9 mouse cellular contexts compared by ENCODE assay signal in the genomic region with DNA sequence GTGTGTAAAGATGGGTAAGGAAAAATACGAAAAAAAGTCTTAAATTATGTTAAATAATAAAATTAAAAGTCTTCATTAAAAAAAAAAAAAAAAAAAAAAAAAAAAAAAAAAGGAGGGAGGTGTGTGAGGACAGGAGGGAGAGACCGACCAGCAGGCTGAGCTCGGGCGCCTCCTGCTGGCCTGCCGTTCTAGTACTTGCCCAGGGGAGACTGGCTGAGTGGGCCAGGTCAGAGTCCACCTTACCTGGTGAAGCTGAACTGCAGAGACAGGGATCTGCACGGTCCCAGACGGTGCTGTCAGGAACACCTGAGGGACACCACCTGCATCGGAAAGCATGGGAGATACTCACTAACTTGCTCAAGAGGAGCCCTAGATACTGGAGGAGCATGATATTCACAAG. TPM values are rescaled to one million over a fixed set of nuclear protein-coding genes. Genes with fewer than 3 reads are reported as not detected.
A peak's percentile ranks its signal among the peaks of the same experiment; 100 is the strongest.
DNase-seq lines count a peak whose midpoint lies in the region; ATAC-seq lines count a peak whose summit lies in the region.
"Had no signal": no experiment of that assay in that cellular context is flagged by ENCODE, and none has a peak within 500 bp of the region (broad histone marks: within the 10 kb centered on the region; RNA-seq: fewer than 3 reads in every experiment).

No protein-coding gene starts in this region.

- no peak overlapping the region for H3K27ac ChIP-seq in forebrain, embryonic 10.5 days
- no peak overlapping the region for H3K27ac ChIP-seq in forebrain, embryonic 16.5 days (ENCODE audit: low read length)
- H3K27ac ChIP-seq in midbrain, embryonic 14.5 days (replicated peaks; ENCODE audit: low read depth, low read length): no peak overlapping the region
- H3K27ac ChIP-seq in midbrain, embryonic 15.5 days: no peak overlapping the region
- H3K27ac ChIP-seq: hindbrain, embryonic 15.5 days had no signal

- no peaks in the 10 kb centered on the region for H3K9me3 ChIP-seq in forebrain, embryonic 10.5 days
- H3K9me3 ChIP-seq in forebrain, embryonic 16.5 days (ENCODE audit: control insufficient read depth, low read length): no peaks in the 10 kb centered on the region
- no peaks in the 10 kb centered on the region for H3K9me3 ChIP-seq in midbrain, embryonic 14.5 days (ENCODE audit: control insufficient read depth, low read length)
- no peaks in the 10 kb centered on the region for H3K9me3 ChIP-seq in midbrain, embryonic 15.5 days
- H3K9me3 ChIP-seq: hindbrain, embryonic 15.5 days had no signal

- H3K9ac ChIP-seq in forebrain, embryonic 16.5 days (replicated peaks; ENCODE audit: low read depth, low read length): no peak overlapping the region
- no peak overlapping the region for H3K9ac ChIP-seq in midbrain, embryonic 14.5 days (replicated peaks; ENCODE audit: low read length)
- no peak overlapping the region for H3K9ac ChIP-seq in midbrain, embryonic 15.5 days
- H3K9ac ChIP-seq: hindbrain, embryonic 15.5 days had no signal

- ATAC-seq in forebrain, embryonic 16.5 days: no peak
- ATAC-seq in midbrain, embryonic 14.5 days (ENCODE audit: low FRiP score, low TSS enrichment): no peak
- ATAC-seq in midbrain, embryonic 15.5 days (replicated peaks): no peak

- H3K36me3 ChIP-seq in forebrain, embryonic 10.5 days (replicated peaks): peaks cover 46% of the 10 kb centered on the region
- peaks cover 16% of the 10 kb centered on the region for H3K36me3 ChIP-seq in forebrain, embryonic 16.5 days (ENCODE audit: control insufficient read depth, insufficient read depth)
- H3K36me3 ChIP-seq in midbrain, embryonic 14.5 days (ENCODE audit: control insufficient read depth, insufficient read depth, low read length): peaks cover 40% of the 10 kb centered on the region
- peaks cover 30% of the 10 kb centered on the region for H3K36me3 ChIP-seq in midbrain, embryonic 15.5 days (replicated peaks)

- H3K4me3 ChIP-seq in forebrain, embryonic 10.5 days: no peak overlapping the region
- H3K4me3 ChIP-seq in forebrain, embryonic 16.5 days (replicated peaks; ENCODE audit: low read length): no peak overlapping the region
- no peak overlapping the region for H3K4me3 ChIP-seq in midbrain, embryonic 14.5 days (replicated peaks; ENCODE audit: low read depth, low read length)
- no peak overlapping the region for H3K4me3 ChIP-seq in midbrain, embryonic 15.5 days
- H3K4me3 ChIP-seq: hindbrain, embryonic 15.5 days had no signal

- peak; percentile 62 for DNase-seq in forebrain, embryonic 10.5 days (ENCODE audit: extremely low spot score, low spot score)
- peak; percentile 74 for DNase-seq in midbrain, embryonic 14.5 days
- DNase-seq in ZHBTc4 (ENCODE audit: low read depth, low spot score): peak; percentile 82
- peak; percentile 40 for DNase-seq in forelimb bud, embryonic 11.5 days (ENCODE audit: low read depth, low spot score)
- DNase-seq in lung, postnatal 25 days (ENCODE audit: low spot score): peak; percentile 39
- no peak for DNase-seq in layer of hippocampus, adult 9-10 months (ENCODE audit: low spot score)

- peaks cover 54% of the 10 kb centered on the region for H3K27me3 ChIP-seq in forebrain, embryonic 10.5 days (ENCODE audit: poor library complexity, severe bottlenecking)
- H3K27me3 ChIP-seq in forebrain, embryonic 16.5 days (replicated peaks; ENCODE audit: control insufficient read depth, insufficient read depth, low read length): no peaks in the 10 kb centered on the region
- H3K27me3 ChIP-seq in midbrain, embryonic 14.5 days (ENCODE audit: control insufficient read depth, insufficient read depth, low read length): 0 out of 2 replicates have a peak, but pooled peaks cover 5% of the 10 kb centered on the region
- no peaks in the 10 kb centered on the region for H3K27me3 ChIP-seq in midbrain, embryonic 15.5 days (replicated peaks)
- H3K27me3 ChIP-seq: hindbrain, embryonic 15.5 days had no signal

- peaks cover 58% of the 10 kb centered on the region for H3K4me1 ChIP-seq in forebrain, embryonic 10.5 days
- H3K4me1 ChIP-seq in forebrain, embryonic 16.5 days (replicated peaks; ENCODE audit: control insufficient read depth, insufficient read depth, low read length): peaks cover 33% of the 10 kb centered on the region
- H3K4me1 ChIP-seq in midbrain, embryonic 14.5 days (ENCODE audit: control insufficient read depth, insufficient read depth, low read length): peaks cover 22% of the 10 kb centered on the region
- H3K4me1 ChIP-seq in midbrain, embryonic 15.5 days: peaks cover 42% of the 10 kb centered on the region

- no peak overlapping the region for H3K4me2 ChIP-seq in forebrain, embryonic 16.5 days (ENCODE audit: low read length)
- H3K4me2 ChIP-seq in midbrain, embryonic 14.5 days (ENCODE audit: low read length): no peak overlapping the region
- no peak overlapping the region for H3K4me2 ChIP-seq in midbrain, embryonic 15.5 days
- H3K4me2 ChIP-seq: hindbrain, embryonic 15.5 days had no signal

- 25% methylated on average over 8 of the region's 8 CpGs for WGBS in forebrain, embryonic 10.5 days
- WGBS in forebrain, embryonic 16.5 days: 23% methylated on average over 8 of the region's 8 CpGs
- 16% methylated on average over 8 of the region's 8 CpGs for WGBS in midbrain, embryonic 14.5 days
- WGBS in midbrain, embryonic 15.5 days: 29% methylated on average over 8 of the region's 8 CpGs

RNA-seq across cellular contexts. Expression of gene Cul9, which starts 3.0 kb away (rescaled TPM):
- polyA plus RNA-seq in forebrain, embryonic 10.5 days (2016; fragmentation: Nextera tagmentation; extraction: Ambion mirVana): 3.5 and 3.7 TPM in 2 replicates
- 17.3 and 19.8 TPM in 2 replicates for polyA plus RNA-seq in forebrain, embryonic 16.5 days (2015; fragmentation: Nextera tagmentation; extraction: Ambion mirVana)
- 13.6 and 20.6 TPM in 2 replicates for polyA plus RNA-seq in midbrain, embryonic 14.5 days (2014; fragmentation: Nextera tagmentation; extraction: Ambion mirVana)
- polyA plus RNA-seq in midbrain, embryonic 15.5 days (2015; fragmentation: Nextera tagmentation; extraction: Ambion mirVana): 25.0 and 26.7 TPM in 2 replicates

RNA-seq across cellular contexts. Expression of gene Srf, which starts 6.8 kb away (rescaled TPM):
- 5.4 and 5.5 TPM in 2 replicates for polyA plus RNA-seq in forebrain, embryonic 10.5 days (2016; fragmentation: Nextera tagmentation; extraction: Ambion mirVana)
- 3.4 and 3.6 TPM in 2 replicates for polyA plus RNA-seq in forebrain, embryonic 16.5 days (2015; fragmentation: Nextera tagmentation; extraction: Ambion mirVana)
- polyA plus RNA-seq in midbrain, embryonic 14.5 days (2014; fragmentation: Nextera tagmentation; extraction: Ambion mirVana): 4.2 and 5.9 TPM in 2 replicates
- polyA plus RNA-seq in midbrain, embryonic 15.5 days (2015; fragmentation: Nextera tagmentation; extraction: Ambion mirVana): 3.7 and 5.7 TPM in 2 replicates

RNA-seq across cellular contexts. Expression of gene Dnph1, which starts 52.7 kb away (rescaled TPM):
- 107 TPM in 2 replicates for polyA plus RNA-seq in forebrain, embryonic 10.5 days (2016; fragmentation: Nextera tagmentation; extraction: Ambion mirVana)
- 26.0 and 26.6 TPM in 2 replicates for polyA plus RNA-seq in forebrain, embryonic 16.5 days (2015; fragmentation: Nextera tagmentation; extraction: Ambion mirVana)
- polyA plus RNA-seq in midbrain, embryonic 14.5 days (2014; fragmentation: Nextera tagmentation; extraction: Ambion mirVana): 17.2 and 20.4 TPM in 2 replicates
- polyA plus RNA-seq in midbrain, embryonic 15.5 days (2015; fragmentation: Nextera tagmentation; extraction: Ambion mirVana): 14.5 and 17.3 TPM in 2 replicates
